In the genomic region with DNA sequence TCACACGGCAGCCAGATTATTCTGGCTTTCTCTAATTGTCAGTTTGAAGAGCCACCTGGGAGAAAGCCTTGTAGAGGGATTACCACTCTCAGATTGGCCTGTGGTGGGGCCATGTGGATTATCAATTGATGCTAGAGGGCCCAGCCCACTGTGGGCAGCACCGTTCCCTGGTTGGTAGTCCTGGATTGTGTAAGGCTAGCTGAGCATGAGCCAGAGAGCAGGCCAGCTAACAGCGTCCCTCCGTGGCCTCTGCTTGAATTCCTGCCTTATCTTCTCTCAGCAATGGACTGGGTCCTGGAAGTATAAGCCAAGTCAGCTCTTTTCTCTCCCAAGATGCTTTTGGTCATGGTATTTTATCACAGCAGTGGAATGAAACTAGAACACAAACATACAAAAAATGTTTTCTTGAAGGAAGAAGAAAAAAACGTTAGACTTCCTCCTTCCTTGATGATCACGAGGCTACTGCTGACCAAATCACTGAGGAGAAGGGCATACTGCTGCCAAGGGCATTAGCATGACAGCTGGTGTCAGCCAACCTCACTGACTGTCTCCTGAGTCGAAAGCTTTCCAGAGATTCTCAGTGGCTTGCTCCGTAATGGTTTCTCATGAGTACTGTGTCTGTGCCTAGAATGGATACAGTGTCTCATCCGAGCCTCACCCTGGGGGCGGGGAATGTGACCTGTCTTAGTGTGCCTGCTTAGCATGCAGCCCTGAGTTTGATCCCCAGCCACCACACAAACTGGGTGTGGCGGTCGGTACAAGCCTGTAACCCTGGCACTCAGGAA, we compare ENCODE assay signal across 7 mouse cellular contexts. TPM values are rescaled to one million over a fixed set of nuclear protein-coding genes. Genes with fewer than 3 reads are reported as not detected.
DNase-seq lines count a peak whose midpoint lies in the region; ATAC-seq and TF ChIP-seq lines count a peak whose summit lies in the region.

No protein-coding gene starts in this region.

- peak overlapping the region; percentile 48 for H3K27ac ChIP-seq in forebrain, postnatal 0 days (ENCODE audit: low read depth, low read length)
- H3K27ac ChIP-seq in hindbrain, embryonic 13.5 days, result peak overlapping the region; percentile 65
- H3K27ac ChIP-seq in stomach, postnatal 0 days (replicated peaks), result peak overlapping the region; percentile 67

- no peak overlapping the region for H3K9ac ChIP-seq in forebrain, postnatal 0 days
- no peak overlapping the region; the same call in 1 of the 2 replicates for H3K9ac ChIP-seq in hindbrain, embryonic 13.5 days
- no peak overlapping the region for H3K9ac ChIP-seq in stomach, postnatal 0 days (ENCODE audit: low read length)

- no peak overlapping the region for H3K4me2 ChIP-seq in forebrain, postnatal 0 days (ENCODE audit: low read depth)
- H3K4me2 ChIP-seq in hindbrain, embryonic 13.5 days, result no peak overlapping the region
- no peak overlapping the region for H3K4me2 ChIP-seq in stomach, postnatal 0 days (replicated peaks; ENCODE audit: low read depth)

- no peaks in the 10 kb centered on the region for H3K36me3 ChIP-seq in forebrain, postnatal 0 days (ENCODE audit: insufficient read depth)
- H3K36me3 ChIP-seq in hindbrain, embryonic 13.5 days, result peaks cover 8% of the 10 kb centered on the region
- H3K36me3 ChIP-seq in stomach, postnatal 0 days (ENCODE audit: control insufficient read depth, insufficient read depth, low read length), result 0 out of 2 replicates have a peak, but pooled peaks cover 2% of the 10 kb centered on the region

- TF ChIP-seq EP300 in stomach, postnatal 0 days (optimal IDR thresholded peaks at IDR 0.05), result no peak

- no peaks in the 10 kb centered on the region for H3K9me3 ChIP-seq in forebrain, postnatal 0 days (ENCODE audit: low read length)
- no peaks in the 10 kb centered on the region for H3K9me3 ChIP-seq in hindbrain, embryonic 13.5 days
- no peaks in the 10 kb centered on the region for H3K9me3 ChIP-seq in stomach, postnatal 0 days (ENCODE audit: control insufficient read depth, low read length)

- H3K4me1 ChIP-seq in forebrain, postnatal 0 days (ENCODE audit: insufficient read depth), result peaks cover 32% of the 10 kb centered on the region
- H3K4me1 ChIP-seq in hindbrain, embryonic 13.5 days (replicated peaks), result peaks cover 72% of the 10 kb centered on the region
- peaks cover 20% of the 10 kb centered on the region for H3K4me1 ChIP-seq in stomach, postnatal 0 days (replicated peaks; ENCODE audit: control insufficient read depth, insufficient read depth)

- H3K27me3 ChIP-seq in forebrain, postnatal 0 days (ENCODE audit: insufficient read depth, low read length), result no peaks in the 10 kb centered on the region
- H3K27me3 ChIP-seq in hindbrain, embryonic 13.5 days, result no peaks in the 10 kb centered on the region
- no peaks in the 10 kb centered on the region for H3K27me3 ChIP-seq in stomach, postnatal 0 days (ENCODE audit: control insufficient read depth, insufficient read depth, low read length)

- no peak for ATAC-seq in forebrain, postnatal 0 days
- ATAC-seq in hindbrain, embryonic 13.5 days (ENCODE audit: low FRiP score), result no peak
- ATAC-seq in stomach, postnatal 0 days (ENCODE audit: low FRiP score, low TSS enrichment), result peak; percentile 32; the same call in 1 of the 2 replicates

- H3K4me3 ChIP-seq in forebrain, postnatal 0 days (ENCODE audit: low read depth, low read length), result no peak overlapping the region
- H3K4me3 ChIP-seq in hindbrain, embryonic 13.5 days, result no peak overlapping the region
- no peak overlapping the region for H3K4me3 ChIP-seq in stomach, postnatal 0 days (ENCODE audit: low read depth, low read length)

- 44% methylated on average over 12 of the region's 12 CpGs for whole genome bisulfite sequencing in forebrain, postnatal 0 days
- WGBS in hindbrain, embryonic 13.5 days, result 61% methylated on average over 12 of the region's 12 CpGs
- WGBS in stomach, postnatal 0 days, result 51% methylated on average over 12 of the region's 12 CpGs

- peak; percentile 93 for DNase-seq in ES-CJ7 (ENCODE audit: low read depth, low spot score)
- peak; percentile 50 for DNase-seq in adrenal gland, adult 8-10 months
- no peak for DNase-seq in forebrain, postnatal 0 days
- DNase-seq in lung, postnatal 10 days, result peak; percentile 73
- no peak for DNase-seq in stomach, postnatal 0 days (ENCODE audit: low spot score)
- DNase-seq in layer of hippocampus, adult 8-10 months (ENCODE audit: low spot score in 2 of 2), result no peak

- TF ChIP-seq CTCF in forebrain, postnatal 0 days (IDR thresholded peaks at IDR 0.05; ENCODE audit: low read depth), result no peak
- peak; percentile 31 for TF ChIP-seq CTCF in stomach, postnatal 0 days (IDR thresholded peaks at IDR 0.05; ENCODE audit: low read depth)

RNA-seq across cellular contexts. Expression of a gene that starts 19.5 kb away (rescaled TPM):
- total RNA-seq in adrenal gland, adult 8-10 months (2022), result 10 to 100 TPM; 59.3 to 80.6 (median 74.3) TPM
- 115 and 116 TPM in 2 replicates for total RNA-seq in forebrain, postnatal 0 days (2014; rRNA removed)
- polyA plus RNA-seq in forebrain, postnatal 0 days (2015; fragmentation: Nextera tagmentation; extraction: Ambion mirVana), result 46.2 and 61.8 TPM in 2 replicates
- 43.0 and 46.2 TPM in 2 replicates for polyA plus RNA-seq in hindbrain, embryonic 13.5 days (2015; fragmentation: Nextera tagmentation; extraction: Ambion mirVana)
- polyA plus RNA-seq in stomach, postnatal 0 days (2015; fragmentation: Nextera tagmentation; extraction: Ambion mirVana), result 24.0 and 27.7 TPM in 2 replicates
- 100 to 1,000 TPM; 201 to 260 (median 228) TPM for total RNA-seq in layer of hippocampus, adult 8-10 months (2022)

RNA-seq across cellular contexts. Expression of a gene that starts 39.8 kb away (rescaled TPM):
- total RNA-seq in adrenal gland, adult 8-10 months (2022), result 1 to 10 TPM; 1.7 to 4.8 (median 2.6) TPM
- 5.5 and 13.3 TPM in 2 replicates for total RNA-seq in forebrain, postnatal 0 days (2014; rRNA removed)
- 104 and 105 TPM in 2 replicates for polyA plus RNA-seq in forebrain, postnatal 0 days (2015; fragmentation: Nextera tagmentation; extraction: Ambion mirVana)
- 106 and 109 TPM in 2 replicates for polyA plus RNA-seq in hindbrain, embryonic 13.5 days (2015; fragmentation: Nextera tagmentation; extraction: Ambion mirVana)
- polyA plus RNA-seq in stomach, postnatal 0 days (2015; fragmentation: Nextera tagmentation; extraction: Ambion mirVana), result 69.3 and 73.3 TPM in 2 replicates
- total RNA-seq in layer of hippocampus, adult 8-10 months (2022), result 10 to 100 TPM in 2 of 4 experiments, 1 to 10 TPM in 2; 7.9 to 10.8 (median 9.9) TPM

Comparison
In these comparisons a context has a peak if more than half of its experiments do, and no peak if none do; other contexts are left out.
1. DNase-seq: peak in ES-CJ7 (single experiment), adrenal gland, adult 8-10 months (single experiment) and lung, postnatal 10 days (single experiment); none in forebrain, postnatal 0 days (single experiment), stomach, postnatal 0 days (single experiment) and layer of hippocampus, adult 8-10 months (0 of 2).
2. Peak in every context shown above with its lines, with median percentiles within 50 percentile points of each other: H3K27ac ChIP-seq.